Comparison of ENCODE assay signal across 7 mouse cellular contexts in genomic region chr2:158027855-158028353, GRCm38 (mm10). TPM values are rescaled to one million over a fixed set of nuclear protein-coding genes. Genes with fewer than 3 reads are reported as not detected.
DNase-seq lines count a peak whose midpoint lies in the region; ATAC-seq and TF ChIP-seq lines count a peak whose summit lies in the region.

No protein-coding gene starts in this region.

- no peaks in the 10 kb centered on the region for H3K36me3 ChIP-seq in testis, adult 2 months (ENCODE audit: control insufficient read depth, insufficient read depth, low read length)
- no peaks in the 10 kb centered on the region for H3K36me3 ChIP-seq in forebrain, embryonic 14.5 days (ENCODE audit: control insufficient read depth, insufficient read depth, low read length)
- peaks cover 4% of the 10 kb centered on the region; the same call in 1 of the 2 replicates for H3K36me3 ChIP-seq in liver, embryonic 15.5 days (replicated peaks)
- H3K36me3 ChIP-seq in stomach, postnatal 0 days (ENCODE audit: control insufficient read depth, insufficient read depth, low read length): no peaks in the 10 kb centered on the region

- H3K4me1 ChIP-seq in testis, adult 2 months (ENCODE audit: control insufficient read depth, insufficient read depth, low read length): peaks cover 8% of the 10 kb centered on the region
- peaks cover 25% of the 10 kb centered on the region for H3K4me1 ChIP-seq in forebrain, embryonic 14.5 days (ENCODE audit: control insufficient read depth, insufficient read depth, low read length)
- H3K4me1 ChIP-seq in liver, embryonic 15.5 days (replicated peaks): peaks cover 62% of the 10 kb centered on the region
- peaks cover 3% of the 10 kb centered on the region; the same call in 1 of the 2 replicates for H3K4me1 ChIP-seq in stomach, postnatal 0 days (replicated peaks; ENCODE audit: control insufficient read depth, insufficient read depth)

- peak overlapping the region; percentile 95 for H3K9ac ChIP-seq in forebrain, embryonic 14.5 days (ENCODE audit: low read length)
- peak overlapping the region; percentile 96 for H3K9ac ChIP-seq in liver, embryonic 15.5 days
- H3K9ac ChIP-seq in stomach, postnatal 0 days (ENCODE audit: low read length): peak overlapping the region; percentile 93

- no peaks in the 10 kb centered on the region for H3K27me3 ChIP-seq in testis, adult 2 months (ENCODE audit: control insufficient read depth, insufficient read depth, low read length)
- no peaks in the 10 kb centered on the region for H3K27me3 ChIP-seq in forebrain, embryonic 14.5 days (replicated peaks; ENCODE audit: control insufficient read depth, insufficient read depth, low read length)
- H3K27me3 ChIP-seq in liver, embryonic 15.5 days: no peaks in the 10 kb centered on the region
- no peaks in the 10 kb centered on the region for H3K27me3 ChIP-seq in stomach, postnatal 0 days (ENCODE audit: control insufficient read depth, insufficient read depth, low read length)

- 2% methylated on average over 16 of the region's 16 CpGs for WGBS in forebrain, embryonic 14.5 days
- 1% methylated on average over 16 of the region's 16 CpGs for WGBS in liver, embryonic 15.5 days (ENCODE audit: insufficient replicate concordance)
- under 1% methylated on average over 16 of the region's 16 CpGs for WGBS in stomach, postnatal 0 days

- no peak for DNase-seq in testis, postnatal 14 days (ENCODE audit: low spot score)
- no peak for DNase-seq in forebrain, embryonic 14.5 days (ENCODE audit: low spot score)
- no peak for DNase-seq in stomach, postnatal 0 days (ENCODE audit: low spot score)
- DNase-seq in thymus, postnatal 10 days (ENCODE audit: low spot score in 2 of 2): no peak
- no peak for DNase-seq in urinary bladder, adult 2 months (ENCODE audit: low spot score)

- peak overlapping the region; percentile 98 for H3K4me3 ChIP-seq in testis, adult 2 months (ENCODE audit: control insufficient read depth, low read depth, low read length)
- H3K4me3 ChIP-seq in forebrain, embryonic 14.5 days (ENCODE audit: low read depth, low read length): peak overlapping the region; percentile 65
- peak overlapping the region; percentile 96 for H3K4me3 ChIP-seq in liver, embryonic 15.5 days (replicated peaks)
- H3K4me3 ChIP-seq in stomach, postnatal 0 days (ENCODE audit: low read depth, low read length): peak overlapping the region; percentile 81

- TF ChIP-seq EP300 in stomach, postnatal 0 days (optimal IDR thresholded peaks at IDR 0.05): no peak

- peak overlapping the region; percentile 99 for H3K27ac ChIP-seq in testis, adult 2 months (ENCODE audit: control insufficient read depth, insufficient read depth, low read depth, low read length)
- peak overlapping the region; percentile 89 for H3K27ac ChIP-seq in forebrain, embryonic 14.5 days (ENCODE audit: low read depth, low read length)
- H3K27ac ChIP-seq in liver, embryonic 15.5 days (replicated peaks): peak overlapping the region; percentile 91
- peak overlapping the region; percentile 95 for H3K27ac ChIP-seq in stomach, postnatal 0 days (replicated peaks)

- peak overlapping the region; percentile 91 for H3K4me2 ChIP-seq in forebrain, embryonic 14.5 days (ENCODE audit: low read length)
- H3K4me2 ChIP-seq in liver, embryonic 15.5 days: peak overlapping the region; percentile 88
- peak overlapping the region; percentile 70 for H3K4me2 ChIP-seq in stomach, postnatal 0 days (replicated peaks; ENCODE audit: low read depth)

- no peak for TF ChIP-seq CTCF in testis, adult 2 months (IDR thresholded peaks at IDR 0.05; ENCODE audit: control insufficient read depth, insufficient read depth, insufficient replicate concordance, low read depth, low read length)
- peak; percentile 48 for TF ChIP-seq CTCF in stomach, postnatal 0 days (IDR thresholded peaks at IDR 0.05; ENCODE audit: low read depth)

- H3K9me3 ChIP-seq in forebrain, embryonic 14.5 days (replicated peaks; ENCODE audit: control insufficient read depth, low read length): no peaks in the 10 kb centered on the region
- H3K9me3 ChIP-seq in liver, embryonic 15.5 days (replicated peaks): no peaks in the 10 kb centered on the region
- no peaks in the 10 kb centered on the region for H3K9me3 ChIP-seq in stomach, postnatal 0 days (ENCODE audit: control insufficient read depth, low read length)

- no peak for ATAC-seq in forebrain, embryonic 14.5 days
- no peak for ATAC-seq in liver, embryonic 15.5 days (ENCODE audit: insufficient read depth)
- ATAC-seq in stomach, postnatal 0 days (ENCODE audit: low FRiP score, low TSS enrichment): no peak

- TF ChIP-seq POLR2A in testis, adult 2 months (IDR thresholded peaks at IDR 0.05; ENCODE audit: control insufficient read depth, low read depth, low read length): no peak

RNA-seq across cellular contexts. Expression of gene Tti1, which starts 0.3 kb away (rescaled TPM):
- 17.7 and 17.9 TPM in 2 replicates for polyA plus RNA-seq in testis, adult 2 months (2012; rRNA removed)
- 17.5 and 17.6 TPM in 2 replicates for polyA plus RNA-seq in forebrain, embryonic 14.5 days (2014; fragmentation: Nextera tagmentation; extraction: Ambion mirVana)
- 12.0 and 12.2 TPM in 2 replicates for polyA plus RNA-seq in liver, embryonic 15.5 days (2015; fragmentation: Nextera tagmentation; extraction: Ambion mirVana)
- 7.0 and 7.7 TPM in 2 replicates for polyA plus RNA-seq in stomach, postnatal 0 days (2015; fragmentation: Nextera tagmentation; extraction: Ambion mirVana)
- polyA plus RNA-seq in urinary bladder, adult 2 months (2012; rRNA removed): 19.6 and 20.8 TPM in 2 replicates

RNA-seq across cellular contexts. Expression of gene Rprd1b, which starts 0.4 kb away (rescaled TPM):
- 7.2 and 7.3 TPM in 2 replicates for polyA plus RNA-seq in testis, adult 2 months (2012; rRNA removed)
- polyA plus RNA-seq in forebrain, embryonic 14.5 days (2014; fragmentation: Nextera tagmentation; extraction: Ambion mirVana): 31.1 and 37.7 TPM in 2 replicates
- polyA plus RNA-seq in liver, embryonic 15.5 days (2015; fragmentation: Nextera tagmentation; extraction: Ambion mirVana): 27.5 and 28.6 TPM in 2 replicates
- polyA plus RNA-seq in stomach, postnatal 0 days (2015; fragmentation: Nextera tagmentation; extraction: Ambion mirVana): 20.3 and 20.8 TPM in 2 replicates
- 17.7 and 18.5 TPM in 2 replicates for polyA plus RNA-seq in urinary bladder, adult 2 months (2012; rRNA removed)
